Mouse (Mus musculus): ENCODE results near the gene Pde2a. TPM values are rescaled to one million over a fixed set of nuclear protein-coding genes. Genes with fewer than 3 reads are reported as not detected.

Gene Pde2a
- polyA plus RNA-seq, 1 experiment from 2014 or later = 25.9 TPM

- Histone ChIP-seq H3K27ac (no peak overlapping the region), H3K4me2 (replicated peaks) (no peak overlapping the region), H3K9me3 (ENCODE audit: control insufficient read depth, low read length) (no peaks in the 10 kb centered on the region), H3K4me1 (replicated peaks; ENCODE audit: control insufficient read depth, insufficient read depth, low read length) (peaks cover 14% of the 10 kb centered on the region), H3K4me3 (replicated peaks; ENCODE audit: low read length) (no peak overlapping the region), H3K36me3 (replicated peaks; ENCODE audit: control insufficient read depth, insufficient read depth) (no peaks in the 10 kb centered on the region), H3K27me3 (ENCODE audit: control insufficient read depth, insufficient read depth, low read length) (no peaks in the 10 kb centered on the region), H3K9ac (no peak overlapping the region)
- DNase-seq (ENCODE audit: low spot score) (no peak), ATAC-seq (ENCODE audit: low FRiP score) (no peak)
- 87% methylated on average over 11 of the region's 11 CpGs for WGBS
Observed at GRCm38 (mm10) chr7:101461571-101461970, 40.1 kb downstream of the Pde2a start.

GRCm38 (mm10) chr7:101462327-101463068, 41.0 kb downstream of the Pde2a start:
- peaks cover 8% of the 10 kb centered on the region; the same call in 1 of the 2 replicates for H3K4me1 ChIP-seq (replicated peaks; ENCODE audit: control insufficient read depth, insufficient read depth, low read length)
- no peak overlapping the region for H3K9ac ChIP-seq
- no peaks in the 10 kb centered on the region for H3K36me3 ChIP-seq (replicated peaks; ENCODE audit: control insufficient read depth, insufficient read depth)
- H3K27ac ChIP-seq = 0 out of 2 replicates have a peak overlapping the region, but pooled peaks have one; percentile 38
- 71% methylated on average over 14 of the region's 14 CpGs for WGBS
- H3K4me3 ChIP-seq (replicated peaks; ENCODE audit: low read length) = no peak overlapping the region
- H3K4me2 ChIP-seq (replicated peaks) = no peak overlapping the region
- no peak for DNase-seq (ENCODE audit: low spot score)
- H3K27me3 ChIP-seq (ENCODE audit: control insufficient read depth, insufficient read depth, low read length) = no peaks in the 10 kb centered on the region
- ATAC-seq (ENCODE audit: low FRiP score) = 0 out of 2 replicates have a peak, but pooled peaks have one; percentile 5
- no peaks in the 10 kb centered on the region for H3K9me3 ChIP-seq (ENCODE audit: control insufficient read depth, low read length)

GRCm38 (mm10) chr7:101463665-101464271, 42.3 kb downstream of the Pde2a start:
- Histone ChIP-seq H3K4me3 (replicated peaks; ENCODE audit: low read length) (no peak overlapping the region), H3K9me3 (ENCODE audit: control insufficient read depth, low read length) (no peaks in the 10 kb centered on the region), H3K9ac (no peak overlapping the region), H3K27ac (no peak overlapping the region), H3K36me3 (replicated peaks; ENCODE audit: control insufficient read depth, insufficient read depth) (no peaks in the 10 kb centered on the region), H3K4me2 (replicated peaks) (no peak overlapping the region), H3K4me1 (replicated peaks; ENCODE audit: control insufficient read depth, insufficient read depth, low read length) (peaks cover 8% of the 10 kb centered on the region; the same call in 1 of the 2 replicates), H3K27me3 (ENCODE audit: control insufficient read depth, insufficient read depth, low read length) (no peaks in the 10 kb centered on the region)
- no peak for DNase-seq (ENCODE audit: low spot score)
- no peak for ATAC-seq (ENCODE audit: low FRiP score)
- WGBS = 66% methylated on average over 11 of the region's 11 CpGs

- DNase-seq (ENCODE audit: low spot score) (no peak), ATAC-seq (ENCODE audit: low FRiP score) (no peak)
- no peaks in the 10 kb centered on the region for H3K9me3 ChIP-seq (ENCODE audit: control insufficient read depth, low read length)
- 0 out of 2 replicates have a peak overlapping the region, but pooled peaks have one; percentile 26 for H3K27ac ChIP-seq
- H3K9ac ChIP-seq = no peak overlapping the region
- no peaks in the 10 kb centered on the region for H3K36me3 ChIP-seq (replicated peaks; ENCODE audit: control insufficient read depth, insufficient read depth)
- 63% methylated on average over 4 of the region's 4 CpGs for WGBS
- H3K27me3 ChIP-seq (ENCODE audit: control insufficient read depth, insufficient read depth, low read length) = no peaks in the 10 kb centered on the region
- no peak overlapping the region for H3K4me2 ChIP-seq (replicated peaks)
- H3K4me3 ChIP-seq (replicated peaks; ENCODE audit: low read length) = no peak overlapping the region
- peaks cover 8% of the 10 kb centered on the region; the same call in 1 of the 2 replicates for H3K4me1 ChIP-seq (replicated peaks; ENCODE audit: control insufficient read depth, insufficient read depth, low read length)
Observed at GRCm38 (mm10) chr7:101464927-101465326, 43.4 kb downstream of the Pde2a start.

- Histone ChIP-seq H3K4me3 (replicated peaks; ENCODE audit: low read length) (no peak overlapping the region), H3K9ac (no peak overlapping the region), H3K4me1 (replicated peaks; ENCODE audit: control insufficient read depth, insufficient read depth, low read length) (peaks cover 8% of the 10 kb centered on the region; the same call in 1 of the 2 replicates), H3K36me3 (replicated peaks; ENCODE audit: control insufficient read depth, insufficient read depth) (no peaks in the 10 kb centered on the region), H3K27ac (0 out of 2 replicates have a peak overlapping the region, but pooled peaks have one; percentile 26), H3K27me3 (ENCODE audit: control insufficient read depth, insufficient read depth, low read length) (no peaks in the 10 kb centered on the region), H3K9me3 (ENCODE audit: control insufficient read depth, low read length) (no peaks in the 10 kb centered on the region), H3K4me2 (replicated peaks) (no peak overlapping the region)
- ATAC-seq (ENCODE audit: low FRiP score) = no peak
- no peak for DNase-seq (ENCODE audit: low spot score)
- 58% methylated on average over 14 of the region's 14 CpGs for WGBS
Observed at GRCm38 (mm10) chr7:101465392-101465791, 43.9 kb downstream of the Pde2a start.

- H3K9ac ChIP-seq = no peak overlapping the region
- H3K4me2 ChIP-seq (replicated peaks) = no peak overlapping the region
- WGBS = 89% methylated on average over 8 of the region's 8 CpGs
- H3K4me3 ChIP-seq (replicated peaks; ENCODE audit: low read length) = no peak overlapping the region
- no peaks in the 10 kb centered on the region for H3K36me3 ChIP-seq (replicated peaks; ENCODE audit: control insufficient read depth, insufficient read depth)
- 0 out of 2 replicates have a peak, but pooled peaks cover 8% of the 10 kb centered on the region for H3K4me1 ChIP-seq (replicated peaks; ENCODE audit: control insufficient read depth, insufficient read depth, low read length)
- H3K27me3 ChIP-seq (ENCODE audit: control insufficient read depth, insufficient read depth, low read length) = no peaks in the 10 kb centered on the region
- ATAC-seq (ENCODE audit: low FRiP score) (no peak), DNase-seq (ENCODE audit: low spot score) (no peak)
- no peaks in the 10 kb centered on the region for H3K9me3 ChIP-seq (ENCODE audit: control insufficient read depth, low read length)
- H3K27ac ChIP-seq = no peak overlapping the region
Observed at GRCm38 (mm10) chr7:101465850-101466580, 44.5 kb downstream of the Pde2a start.

- Histone ChIP-seq H3K27ac (no peak overlapping the region), H3K27me3 (ENCODE audit: control insufficient read depth, insufficient read depth, low read length) (no peaks in the 10 kb centered on the region), H3K9ac (no peak overlapping the region), H3K36me3 (replicated peaks; ENCODE audit: control insufficient read depth, insufficient read depth) (no peaks in the 10 kb centered on the region), H3K4me2 (replicated peaks) (no peak overlapping the region), H3K4me1 (replicated peaks; ENCODE audit: control insufficient read depth, insufficient read depth, low read length) (0 out of 2 replicates have a peak, but pooled peaks cover 8% of the 10 kb centered on the region), H3K9me3 (ENCODE audit: control insufficient read depth, low read length) (no peaks in the 10 kb centered on the region), H3K4me3 (replicated peaks; ENCODE audit: low read length) (no peak overlapping the region)
- DNase-seq (ENCODE audit: low spot score) (no peak), ATAC-seq (ENCODE audit: low FRiP score) (no peak)
- WGBS = 84% methylated on average over 6 of the region's 6 CpGs
Observed at GRCm38 (mm10) chr7:101466581-101467081, 45.1 kb downstream of the Pde2a start.

GRCm38 (mm10) chr7:101471423-101471822, 49.9 kb downstream of the Pde2a start:
- DNase-seq (ENCODE audit: low spot score) (no peak), ATAC-seq (ENCODE audit: low FRiP score) (no peak)
- Histone ChIP-seq H3K4me2 (replicated peaks) (no peak overlapping the region), H3K4me1 (replicated peaks; ENCODE audit: control insufficient read depth, insufficient read depth, low read length) (0 out of 2 replicates have a peak, but pooled peaks cover under 1% of the 10 kb centered on the region), H3K36me3 (replicated peaks; ENCODE audit: control insufficient read depth, insufficient read depth) (no peaks in the 10 kb centered on the region), H3K4me3 (replicated peaks; ENCODE audit: low read length) (no peak overlapping the region), H3K27me3 (ENCODE audit: control insufficient read depth, insufficient read depth, low read length) (no peaks in the 10 kb centered on the region), H3K9me3 (ENCODE audit: control insufficient read depth, low read length) (no peaks in the 10 kb centered on the region), H3K27ac (no peak overlapping the region), H3K9ac (no peak overlapping the region)
- 87% methylated on average over 2 of the region's 2 CpGs for WGBS
